Mouse (Mus musculus): ENCODE measurements around the gene Amigo3. TPM values are rescaled to one million over a fixed set of nuclear protein-coding genes. Genes with fewer than 3 reads are reported as not detected.

Gene Amigo3
- polyA plus RNA-seq, 1 experiment from 2014 or later: 1.1 TPM

GRCm38 (mm10) chr9:108099619-108100018, 46.7 kb downstream of the Amigo3 start:
- Histone ChIP-seq H3K4me1 (ENCODE audit: control insufficient read depth, insufficient read depth, low read length) (peaks cover 20% of the 10 kb centered on the region), H3K27ac (ENCODE audit: low read depth, low read length) (no peak overlapping the region), H3K4me3 (ENCODE audit: low read depth, low read length) (no peak overlapping the region), H3K36me3 (ENCODE audit: control insufficient read depth, insufficient read depth, low read length) (no peaks in the 10 kb centered on the region), H3K4me2 (no peak overlapping the region), H3K9ac (ENCODE audit: low read depth, low read length) (no peak overlapping the region), H3K9me3 (replicated peaks; ENCODE audit: control insufficient read depth, low read length) (no peaks in the 10 kb centered on the region), H3K27me3 (ENCODE audit: control insufficient read depth, insufficient read depth, low read length) (no peaks in the 10 kb centered on the region)
- ATAC-seq (replicated peaks; ENCODE audit: insufficient number of reproducible peaks, low FRiP score, low TSS enrichment): no peak
- 81% methylated on average over 8 of the region's 8 CpGs for WGBS (ENCODE audit: insufficient replicate concordance)

GRCm38 (mm10) chr9:108104766-108105548, 52.0 kb downstream of the Amigo3 start:
- no peak for ATAC-seq (replicated peaks; ENCODE audit: insufficient number of reproducible peaks, low FRiP score, low TSS enrichment)
- no peaks in the 10 kb centered on the region for H3K36me3 ChIP-seq (ENCODE audit: control insufficient read depth, insufficient read depth, low read length)
- peaks cover 15% of the 10 kb centered on the region for H3K4me1 ChIP-seq (ENCODE audit: control insufficient read depth, insufficient read depth, low read length)
- H3K4me3 ChIP-seq (ENCODE audit: low read depth, low read length): 0 out of 2 replicates have a peak overlapping the region, but pooled peaks have one; percentile 10
- H3K9ac ChIP-seq (ENCODE audit: low read depth, low read length): peak overlapping the region; percentile 2; the same call in 1 of the 2 replicates
- H3K4me2 ChIP-seq: peak overlapping the region; percentile 14
- WGBS (ENCODE audit: insufficient replicate concordance): 40% methylated on average over 31 of the region's 31 CpGs
- H3K27me3 ChIP-seq (ENCODE audit: control insufficient read depth, insufficient read depth, low read length): peaks cover 3% of the 10 kb centered on the region; the same call in 1 of the 2 replicates
- H3K9me3 ChIP-seq (replicated peaks; ENCODE audit: control insufficient read depth, low read length): no peaks in the 10 kb centered on the region
- no peak overlapping the region for H3K27ac ChIP-seq (ENCODE audit: low read depth, low read length)

Small RNA genes within 50 kb of the gene (microRNA-seq; reads per million reads assigned to microRNA genes)
- not detected for gene Gm47303 (ENCODE audit: borderline number of aligned reads)
- gene Mir7088 (ENCODE audit: borderline number of aligned reads): not detected

Other genes with a start within 250 kb of the Amigo3 start
- 46.0 and 51.3 TPM in 2 replicates for gene Rbm6, start 179.9 kb upstream of the Amigo3 start, polyA plus RNA-seq (2014; fragmentation: Nextera tagmentation; extraction: Ambion mirVana)
- gene Mon1a, start 165.0 kb upstream of the Amigo3 start, polyA plus RNA-seq (2014; fragmentation: Nextera tagmentation; extraction: Ambion mirVana): 9.6 and 11.9 TPM in 2 replicates
- 1.3 and 1.6 TPM in 2 replicates for gene Mst1r, start 146.3 kb upstream of the Amigo3 start, polyA plus RNA-seq (2014; fragmentation: Nextera tagmentation; extraction: Ambion mirVana)
- gene Actl11, start 124.7 kb upstream of the Amigo3 start, polyA plus RNA-seq (2014; fragmentation: Nextera tagmentation; extraction: Ambion mirVana): not detected in 2 replicates
- gene Camkv, start 117.5 kb upstream of the Amigo3 start, polyA plus RNA-seq (2014; fragmentation: Nextera tagmentation; extraction: Ambion mirVana): 0.46 and 0.70 TPM in 2 replicates
- gene Traip, start 103.0 kb upstream of the Amigo3 start, polyA plus RNA-seq (2014; fragmentation: Nextera tagmentation; extraction: Ambion mirVana): 14.5 and 16.7 TPM in 2 replicates
- 43.9 and 47.8 TPM in 2 replicates for gene Uba7, start 77.7 kb upstream of the Amigo3 start, polyA plus RNA-seq (2014; fragmentation: Nextera tagmentation; extraction: Ambion mirVana)
- 3.2 and 4.0 TPM in 2 replicates for gene Gm20661, start 70.1 kb upstream of the Amigo3 start, polyA plus RNA-seq (2014; fragmentation: Nextera tagmentation; extraction: Ambion mirVana)
- gene Inka1, start 67.3 kb upstream of the Amigo3 start, polyA plus RNA-seq (2014; fragmentation: Nextera tagmentation; extraction: Ambion mirVana): 66.6 and 66.8 TPM in 2 replicates
- gene Cdhr4, start 60.7 kb upstream of the Amigo3 start, polyA plus RNA-seq (2014; fragmentation: Nextera tagmentation; extraction: Ambion mirVana): 7.0 and 10.2 TPM in 2 replicates
- gene Gm20662, start 56.8 kb upstream of the Amigo3 start, polyA plus RNA-seq (2014; fragmentation: Nextera tagmentation; extraction: Ambion mirVana): 0.52 and 0.90 TPM in 2 replicates
- gene Ip6k1, start 50.7 kb upstream of the Amigo3 start, polyA plus RNA-seq (2014; fragmentation: Nextera tagmentation; extraction: Ambion mirVana): 17.0 and 25.5 TPM in 2 replicates
- 24.0 and 24.5 TPM in 2 replicates for gene Gmppb, start 3.9 kb upstream of the Amigo3 start, polyA plus RNA-seq (2014; fragmentation: Nextera tagmentation; extraction: Ambion mirVana)
- 1.4 and 1.8 TPM in 2 replicates for gene Mst1, start 27.3 kb downstream of the Amigo3 start, polyA plus RNA-seq (2014; fragmentation: Nextera tagmentation; extraction: Ambion mirVana)
- 23.4 and 27.2 TPM in 2 replicates for gene Rnf123, start 30.2 kb downstream of the Amigo3 start, polyA plus RNA-seq (2014; fragmentation: Nextera tagmentation; extraction: Ambion mirVana)
- gene Apeh, start 41.4 kb downstream of the Amigo3 start, polyA plus RNA-seq (2014; fragmentation: Nextera tagmentation; extraction: Ambion mirVana): 64.5 and 70.7 TPM in 2 replicates
- 0.58 and 0.77 TPM in 2 replicates for gene Bsn, start 137.2 kb downstream of the Amigo3 start, polyA plus RNA-seq (2014; fragmentation: Nextera tagmentation; extraction: Ambion mirVana)
- 115 and 149 TPM in 2 replicates for gene Dag1, start 210.8 kb downstream of the Amigo3 start, polyA plus RNA-seq (2014; fragmentation: Nextera tagmentation; extraction: Ambion mirVana)
- 25.1 and 26.0 TPM in 2 replicates for gene Nicn1, start 237.3 kb downstream of the Amigo3 start, polyA plus RNA-seq (2014; fragmentation: Nextera tagmentation; extraction: Ambion mirVana)
- gene Amt, start 243.7 kb downstream of the Amigo3 start, polyA plus RNA-seq (2014; fragmentation: Nextera tagmentation; extraction: Ambion mirVana): 12.9 and 15.3 TPM in 2 replicates